Mouse (Mus musculus) lung, embryonic 16.5 days (tissue): ENCODE data around the gene Lims1. TPM values are rescaled to one million over a fixed set of nuclear protein-coding genes. Genes with fewer than 3 reads are reported as not detected.

Source experiments
- ATAC-seq: fragments of 200-750 bp; cut with Nextera tagmentation; 2 replicates; pipeline ENCODE4 v1.8.0; 2017; ENCODE audit warnings: low read depth, mild to moderate bottlenecking, moderate library complexity
- H3K27ac ChIP-seq: fragments of 300-500 bp; sonication (generic); 2 replicates; pipeline ENCODE4 v1.5.1; 2014; ENCODE audit warnings: mild to moderate bottlenecking, control low read depth, low read length
- H3K27me3 ChIP-seq: fragments of 300-500 bp; sonication (generic); 2 replicates; pipeline ENCODE4 v1.6.1; 2014; ENCODE audit warnings: low read depth, low read length, mixed read lengths; ENCODE audit not compliant: control insufficient read depth, insufficient read depth
- H3K36me3 ChIP-seq: fragments of 300-500 bp; sonication (generic); 2 replicates; pipeline ENCODE4 v1.6.1; 2014; ENCODE audit warnings: low read length; ENCODE audit not compliant: control insufficient read depth, insufficient read depth
- H3K4me1 ChIP-seq: fragments of 300-500 bp; sonication (generic); replicated peaks from 2 replicates; pipeline ENCODE4 v1.6.1; 2014; ENCODE audit warnings: low read length, mixed read lengths; ENCODE audit not compliant: control insufficient read depth, insufficient read depth
- H3K4me2 ChIP-seq: fragments of 300-500 bp; sonication (generic); 2 replicates; pipeline ENCODE4 v1.6.1; 2014; ENCODE audit warnings: low read depth, low read length, control low read depth
- H3K4me3 ChIP-seq: fragments of 300-500 bp; sonication (generic); 2 replicates; pipeline ENCODE4 v1.5.1; 2014; ENCODE audit warnings: mild to moderate bottlenecking, low read length, control low read depth
- H3K9ac ChIP-seq: fragments of 300-500 bp; sonication (generic); 2 replicates; pipeline ENCODE4 v1.6.1; 2014; ENCODE audit warnings: low read length, control low read depth
- H3K9me3 ChIP-seq: fragments of 300-500 bp; sonication (generic); 2 replicates; pipeline ENCODE4 v1.6.1; 2016; ENCODE audit warnings: low read length; ENCODE audit not compliant: control insufficient read depth
- WGBS: fragments of 180-500 bp; shearing (Covaris S2); extraction: QIAGEN DNeasy Blood & Tissue Kit; methylation state at CpG from one replicate; pipeline ENCODE4 v1.1.7; 2014; 5-methylcytosine and 5-hydroxymethylcytosine counted together
- polyA plus RNA-seq: library from polyadenylated mRNA; unstranded; fragments of >200 nt; fragmentation: Nextera tagmentation; extraction: Ambion mirVana; gene quantifications from 2 replicates; pipeline ENCODE4 v1.2.1, GENCODE M21; 2015

The Lims1 gene
- polyA plus RNA-seq, 1 experiment from 2014 or later, result 237 TPM

GRCm38 (mm10) chr10:58396600-58396999 is 73.3 kb downstream of the Lims1 start:
- H3K4me1 ChIP-seq, result peaks cover 48% of the 10 kb centered on the region
- H3K9me3 ChIP-seq, result no peaks in the 10 kb centered on the region
- peak; percentile 29; the same call in 1 of the 2 replicates for ATAC-seq
- no peaks in the 10 kb centered on the region for H3K27me3 ChIP-seq
- 32% methylated on average over 3 of the region's 3 CpGs for WGBS
- peaks cover 15% of the 10 kb centered on the region for H3K36me3 ChIP-seq
- H3K9ac ChIP-seq, result peak overlapping the region; percentile 45
- peak overlapping the region; percentile 38 for H3K4me2 ChIP-seq
- peak overlapping the region; percentile 76 for H3K27ac ChIP-seq
- peak overlapping the region; percentile 2; the same call in 1 of the 2 replicates for H3K4me3 ChIP-seq

- WGBS, result 65% methylated on average over 8 of the region's 8 CpGs
- H3K27ac ChIP-seq, result peak overlapping the region; percentile 82
- H3K27me3 ChIP-seq, result no peaks in the 10 kb centered on the region
- H3K4me3 ChIP-seq, result no peak overlapping the region
- H3K36me3 ChIP-seq, result peaks cover 17% of the 10 kb centered on the region
- ATAC-seq, result peak; percentile 51
- no peaks in the 10 kb centered on the region for H3K9me3 ChIP-seq
- peaks cover 30% of the 10 kb centered on the region for H3K4me1 ChIP-seq
- no peak overlapping the region for H3K4me2 ChIP-seq
- no peak overlapping the region for H3K9ac ChIP-seq
Measured at GRCm38 (mm10) chr10:58398941-58399340, 75.7 kb downstream of the Lims1 start.

- Histone ChIP-seq H3K9me3 (no peaks in the 10 kb centered on the region), H3K4me2 (no peak overlapping the region), H3K4me1 (peaks cover 13% of the 10 kb centered on the region), H3K9ac (no peak overlapping the region), H3K27ac (no peak overlapping the region), H3K4me3 (no peak overlapping the region), H3K27me3 (no peaks in the 10 kb centered on the region), H3K36me3 (peaks cover 20% of the 10 kb centered on the region)
- ATAC-seq, result no peak
- 78% methylated on average over 3 of the region's 3 CpGs for WGBS
Measured at GRCm38 (mm10) chr10:58401838-58402237, 78.6 kb downstream of the Lims1 start.

GRCm38 (mm10) chr10:58404639-58405038 is 81.4 kb downstream of the Lims1 start:
- Histone ChIP-seq H3K9ac (no peak overlapping the region), H3K27me3 (no peaks in the 10 kb centered on the region), H3K9me3 (no peaks in the 10 kb centered on the region), H3K36me3 (peaks cover 27% of the 10 kb centered on the region), H3K4me3 (no peak overlapping the region), H3K4me1 (peaks cover 5% of the 10 kb centered on the region; the same call in 1 of the 2 replicates), H3K27ac (peak overlapping the region; percentile 71), H3K4me2 (no peak overlapping the region)
- no peak for ATAC-seq
- 79% methylated on average over 6 of the region's 6 CpGs for WGBS

- no peak overlapping the region for H3K4me2 ChIP-seq
- WGBS, result 50% methylated on average over 4 of the region's 4 CpGs
- no peak overlapping the region for H3K9ac ChIP-seq
- H3K4me3 ChIP-seq, result no peak overlapping the region
- peaks cover 29% of the 10 kb centered on the region for H3K36me3 ChIP-seq
- no peaks in the 10 kb centered on the region for H3K27me3 ChIP-seq
- ATAC-seq, result peak; percentile 91
- H3K9me3 ChIP-seq, result no peaks in the 10 kb centered on the region
- H3K4me1 ChIP-seq, result peaks cover 5% of the 10 kb centered on the region; the same call in 1 of the 2 replicates
- peak overlapping the region; percentile 82 for H3K27ac ChIP-seq
Measured at GRCm38 (mm10) chr10:58405285-58405948, 82.2 kb downstream of the Lims1 start.

GRCm38 (mm10) chr10:58405949-58406305 is 82.7 kb downstream of the Lims1 start:
- 59% methylated on average over 2 of the region's 2 CpGs for WGBS
- peak; percentile 70; the same call in 1 of the 2 replicates for ATAC-seq
- H3K4me3 ChIP-seq, result no peak overlapping the region
- H3K36me3 ChIP-seq, result peaks cover 30% of the 10 kb centered on the region
- H3K27ac ChIP-seq, result peak overlapping the region; percentile 82
- H3K9me3 ChIP-seq, result no peaks in the 10 kb centered on the region
- H3K4me2 ChIP-seq, result no peak overlapping the region
- peaks cover 5% of the 10 kb centered on the region; the same call in 1 of the 2 replicates for H3K4me1 ChIP-seq
- H3K9ac ChIP-seq, result no peak overlapping the region
- no peaks in the 10 kb centered on the region for H3K27me3 ChIP-seq

- ATAC-seq, result no peak
- 75% methylated on average over 4 of the region's 4 CpGs for WGBS
- peaks cover 4% of the 10 kb centered on the region; the same call in 1 of the 2 replicates for H3K4me1 ChIP-seq
Measured at GRCm38 (mm10) chr10:58412331-58412730, 89.1 kb downstream of the Lims1 start.

GRCm38 (mm10) chr10:58412852-58413251 is 89.6 kb downstream of the Lims1 start:
- ATAC-seq, result no peak
- H3K4me1 ChIP-seq, result peaks cover 6% of the 10 kb centered on the region; the same call in 1 of the 2 replicates
- H3K27me3 ChIP-seq, result no peaks in the 10 kb centered on the region
- no peaks in the 10 kb centered on the region for H3K9me3 ChIP-seq
- H3K4me3 ChIP-seq, result no peak overlapping the region
- H3K36me3 ChIP-seq, result peaks cover 54% of the 10 kb centered on the region
- H3K9ac ChIP-seq, result no peak overlapping the region
- no peak overlapping the region for H3K4me2 ChIP-seq
- no peak overlapping the region for H3K27ac ChIP-seq

More at GRCm38 (mm10) chr10:58412331-58412730, 89.1 kb downstream of the Lims1 start:
- Histone ChIP-seq H3K9ac (no peak overlapping the region), H3K4me2 (no peak overlapping the region), H3K9me3 (no peaks in the 10 kb centered on the region), H3K4me3 (no peak overlapping the region), H3K36me3 (peaks cover 54% of the 10 kb centered on the region), H3K27ac (no peak overlapping the region), H3K27me3 (no peaks in the 10 kb centered on the region)

GRCm38 (mm10) chr10:58416702-58417101 is 93.4 kb downstream of the Lims1 start:
- H3K27me3 ChIP-seq, result no peaks in the 10 kb centered on the region
- 55% methylated on average over 3 of the region's 3 CpGs for WGBS
- H3K9me3 ChIP-seq, result no peaks in the 10 kb centered on the region
- H3K4me2 ChIP-seq, result no peak overlapping the region
- H3K36me3 ChIP-seq, result peaks cover 42% of the 10 kb centered on the region
- H3K27ac ChIP-seq, result peak overlapping the region; percentile 84
- H3K4me3 ChIP-seq, result no peak overlapping the region
- H3K4me1 ChIP-seq, result peaks cover 10% of the 10 kb centered on the region; the same call in 1 of the 2 replicates
- no peak overlapping the region for H3K9ac ChIP-seq
- peak; percentile 99 for ATAC-seq
